Mouse (Mus musculus): ENCODE data around the gene Cuta. TPM values are rescaled to one million over a fixed set of nuclear protein-coding genes. Genes with fewer than 3 reads are reported as not detected.
A peak's percentile ranks its signal among the peaks of the same experiment; 100 is the strongest.

Gene Cuta
- polyA plus RNA-seq, 1 experiment from 2014 or later: 161 TPM

DNA sequence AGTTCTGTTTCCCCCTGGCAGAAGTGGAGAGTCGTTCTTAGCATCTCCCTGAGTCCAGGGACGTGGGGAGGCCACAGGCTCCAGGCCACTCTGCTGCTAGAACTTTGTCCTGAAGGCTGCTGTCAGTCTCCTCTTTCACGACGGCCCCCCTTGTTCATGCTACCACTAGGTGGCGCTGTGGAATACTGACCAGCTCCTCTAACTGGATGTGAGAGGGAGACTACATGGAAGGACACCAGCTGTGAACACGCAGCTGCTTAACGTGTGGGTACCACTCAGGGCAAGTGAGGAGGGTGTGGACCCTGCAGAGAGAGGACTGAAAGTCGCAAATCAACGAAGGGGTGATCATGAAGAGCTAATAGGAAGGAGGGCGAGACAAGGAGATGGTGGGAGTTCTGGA lies 43.8 kb downstream of the Cuta start:
- H3K9ac ChIP-seq: no peak overlapping the region
- peaks cover 19% of the 10 kb centered on the region; the same call in 1 of the 2 replicates for H3K27me3 ChIP-seq
- H3K4me1 ChIP-seq: peaks cover 16% of the 10 kb centered on the region
- no peaks in the 10 kb centered on the region for H3K9me3 ChIP-seq
- no peaks in the 10 kb centered on the region for H3K36me3 ChIP-seq (replicated peaks)
- no peak overlapping the region for H3K4me2 ChIP-seq
- WGBS: 15% methylated on average over 10 of the region's 10 CpGs
- no peak overlapping the region for H3K27ac ChIP-seq
- H3K4me3 ChIP-seq (replicated peaks): no peak overlapping the region
- no peak for ATAC-seq (ENCODE audit: low FRiP score)

DNA sequence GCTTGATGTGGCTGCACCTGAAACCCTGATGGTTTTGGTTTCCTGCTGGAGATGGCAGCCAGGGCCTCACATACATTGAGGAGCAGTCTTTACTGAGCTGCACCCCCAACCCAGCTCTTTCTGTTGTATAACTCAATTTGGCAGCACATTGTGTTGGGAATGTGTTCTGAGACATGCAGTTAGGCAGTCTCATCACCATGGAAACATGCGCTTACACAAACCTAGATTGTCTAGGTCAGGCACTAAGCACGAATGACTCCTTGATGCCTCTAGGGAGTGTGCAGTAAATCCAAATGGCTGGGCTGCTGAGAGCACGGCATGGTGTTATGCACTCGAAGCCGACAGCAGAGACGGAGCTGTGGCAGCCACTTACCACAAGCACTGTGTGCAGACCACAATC lies 45.0 kb downstream of the Cuta start:
- Histone ChIP-seq H3K36me3 (replicated peaks) (no peaks in the 10 kb centered on the region), H3K9me3 (no peaks in the 10 kb centered on the region), H3K9ac (no peak overlapping the region), H3K4me1 (peaks cover 16% of the 10 kb centered on the region), H3K4me3 (replicated peaks) (no peak overlapping the region), H3K27me3 (peaks cover 12% of the 10 kb centered on the region; the same call in 1 of the 2 replicates), H3K4me2 (no peak overlapping the region), H3K27ac (no peak overlapping the region)
- 83% methylated on average over 6 of the region's 6 CpGs for WGBS
- ATAC-seq (ENCODE audit: low FRiP score): no peak

DNA sequence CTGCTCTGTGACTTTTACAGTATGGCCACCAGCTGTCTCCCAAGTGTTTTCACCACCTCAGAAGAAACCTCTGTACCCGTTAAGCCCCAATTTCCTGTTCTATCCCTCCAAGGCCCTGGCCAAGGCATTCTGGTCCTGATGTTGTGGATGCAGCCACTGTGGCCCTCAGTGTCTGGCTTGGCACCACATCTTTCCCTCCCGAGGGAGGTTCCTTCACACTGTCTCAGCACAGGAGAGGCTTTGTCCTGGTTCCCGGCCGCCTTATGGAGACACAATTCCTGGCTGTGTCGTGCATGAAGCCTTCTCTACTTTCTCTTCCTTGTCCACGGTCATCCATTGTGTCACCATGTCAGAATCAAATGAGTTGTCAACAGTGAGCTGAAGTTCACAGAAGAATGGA lies 45.9 kb downstream of the Cuta start:
- H3K27ac ChIP-seq: no peak overlapping the region
- H3K4me3 ChIP-seq (replicated peaks): no peak overlapping the region
- H3K4me1 ChIP-seq: peaks cover 16% of the 10 kb centered on the region
- no peaks in the 10 kb centered on the region for H3K9me3 ChIP-seq
- no peak overlapping the region for H3K4me2 ChIP-seq
- ATAC-seq (ENCODE audit: low FRiP score): no peak
- H3K27me3 ChIP-seq: peaks cover 13% of the 10 kb centered on the region; the same call in 1 of the 2 replicates
- H3K36me3 ChIP-seq (replicated peaks): no peaks in the 10 kb centered on the region
- no peak overlapping the region for H3K9ac ChIP-seq
- WGBS: 60% methylated on average over 6 of the region's 6 CpGs

DNA sequence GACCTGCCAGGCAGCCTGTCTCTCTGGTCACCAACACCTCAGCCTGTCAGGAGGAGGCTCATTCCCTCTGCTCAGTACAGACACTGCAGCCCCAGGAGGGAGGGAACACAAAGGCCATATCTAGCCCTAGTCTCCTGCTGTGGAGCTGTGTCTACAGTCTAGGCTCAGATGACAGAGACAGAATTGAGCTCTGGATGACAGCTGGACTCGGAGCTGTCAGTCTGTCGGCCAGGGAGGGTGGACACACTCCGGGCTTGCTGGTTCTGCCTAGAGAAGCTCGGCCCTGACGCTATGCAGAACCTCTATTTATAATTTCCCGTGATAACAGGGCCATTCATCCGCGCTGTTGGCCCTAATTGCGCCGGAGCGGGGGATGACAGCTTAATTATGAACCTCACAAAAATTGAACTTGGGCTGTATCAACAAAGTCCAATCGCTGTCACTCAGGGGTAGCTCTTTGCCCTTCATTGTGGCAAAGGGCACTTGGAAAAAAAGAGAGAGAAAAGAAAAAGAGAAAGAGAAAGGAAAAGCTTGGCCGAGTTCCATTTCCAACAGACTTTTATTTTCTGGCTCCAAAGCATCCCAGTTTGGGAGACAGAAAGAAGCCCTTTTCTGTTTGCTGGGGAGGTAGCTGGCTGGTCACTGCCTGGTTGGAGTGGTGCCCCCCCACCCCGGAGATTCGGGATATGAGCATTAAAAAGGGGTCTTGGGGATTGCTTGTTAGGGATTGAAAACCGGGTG lies 46.6 kb downstream of the Cuta start:
- peaks cover 15% of the 10 kb centered on the region for H3K27me3 ChIP-seq
- 0 out of 2 replicates have a peak, but pooled peaks have one; percentile 60 for ATAC-seq (ENCODE audit: low FRiP score)
- no peaks in the 10 kb centered on the region for H3K36me3 ChIP-seq (replicated peaks)
- WGBS: 35% methylated on average over 16 of the region's 16 CpGs
- peak overlapping the region; percentile 24; the same call in 1 of the 2 replicates for H3K4me2 ChIP-seq
- H3K27ac ChIP-seq: peak overlapping the region; percentile 47; the same call in 1 of the 2 replicates
- no peak overlapping the region for H3K4me3 ChIP-seq (replicated peaks)
- H3K9ac ChIP-seq: peak overlapping the region; percentile 33
- peaks cover 16% of the 10 kb centered on the region for H3K4me1 ChIP-seq
- H3K9me3 ChIP-seq: no peaks in the 10 kb centered on the region

DNA sequence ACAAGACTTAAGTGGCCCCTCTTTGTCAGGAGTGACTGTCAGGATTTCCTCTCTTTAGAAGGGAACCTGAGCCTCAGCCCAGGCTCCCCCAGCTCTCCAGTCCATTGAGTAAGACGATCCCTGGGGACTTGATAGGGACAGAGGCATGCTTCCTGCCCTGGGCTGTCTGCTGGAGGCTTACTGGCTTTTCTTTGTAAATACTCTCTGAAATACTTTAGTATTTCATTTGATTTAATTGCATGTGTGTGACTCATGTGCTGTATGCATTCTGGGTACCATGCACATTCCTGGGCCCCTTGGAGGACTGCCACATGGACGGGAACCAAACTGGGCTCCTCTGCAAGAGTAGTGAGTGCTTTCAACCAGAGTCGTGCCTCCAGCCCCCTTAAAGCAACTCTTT lies 51.4 kb downstream of the Cuta start:
- Histone ChIP-seq H3K4me2 (no peak overlapping the region), H3K4me3 (replicated peaks) (no peak overlapping the region), H3K9ac (no peak overlapping the region), H3K36me3 (replicated peaks) (no peaks in the 10 kb centered on the region), H3K27ac (no peak overlapping the region), H3K9me3 (no peaks in the 10 kb centered on the region), H3K27me3 (peaks cover 26% of the 10 kb centered on the region), H3K4me1 (peaks cover 23% of the 10 kb centered on the region)
- ATAC-seq (ENCODE audit: low FRiP score): no peak
- 33% methylated on average over 3 of the region's 3 CpGs for WGBS

DNA sequence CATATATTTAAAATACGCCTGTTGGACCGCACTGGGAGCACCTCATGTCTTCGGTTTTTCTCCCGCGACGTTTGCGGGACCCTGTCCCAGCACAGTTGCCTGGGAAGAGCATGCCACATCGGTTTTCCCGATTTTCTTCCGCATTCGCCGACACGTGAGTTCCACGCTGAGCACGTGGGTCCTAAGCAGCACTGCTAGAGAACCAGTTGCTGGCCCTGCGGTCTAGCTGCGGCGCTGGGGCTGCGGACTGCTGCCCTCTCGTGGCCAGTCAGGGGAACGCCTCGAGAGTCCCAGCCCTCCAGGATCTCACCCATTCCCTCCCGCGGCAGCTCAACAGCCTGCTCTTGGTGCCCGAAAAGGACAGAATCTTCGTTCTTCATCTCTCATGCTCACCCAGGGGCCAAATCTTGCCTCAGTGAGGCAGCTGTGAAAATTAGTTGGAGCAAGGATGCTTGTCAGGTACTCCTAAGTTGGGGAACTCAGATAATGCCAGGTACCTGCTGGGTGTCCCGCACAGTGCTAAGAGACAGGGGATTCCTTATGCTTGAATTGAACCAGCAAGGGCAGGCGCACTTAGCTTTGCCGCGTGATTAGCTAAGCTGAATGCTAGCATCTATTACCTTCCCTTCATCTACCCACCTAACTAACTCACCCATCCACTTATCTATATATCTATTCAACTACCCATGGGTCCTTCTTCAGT lies 53.2 kb downstream of the Cuta start:
- H3K9ac ChIP-seq: no peak overlapping the region
- H3K36me3 ChIP-seq (replicated peaks): no peaks in the 10 kb centered on the region
- 10% methylated on average over 30 of the region's 30 CpGs for WGBS
- peaks cover 26% of the 10 kb centered on the region for H3K27me3 ChIP-seq
- peak overlapping the region; percentile 52 for H3K4me2 ChIP-seq
- H3K27ac ChIP-seq: no peak overlapping the region
- H3K4me1 ChIP-seq: peaks cover 16% of the 10 kb centered on the region
- peak overlapping the region; percentile 36 for H3K4me3 ChIP-seq (replicated peaks)
- peak; percentile 89 for ATAC-seq (ENCODE audit: low FRiP score)
- no peaks in the 10 kb centered on the region for H3K9me3 ChIP-seq

DNA sequence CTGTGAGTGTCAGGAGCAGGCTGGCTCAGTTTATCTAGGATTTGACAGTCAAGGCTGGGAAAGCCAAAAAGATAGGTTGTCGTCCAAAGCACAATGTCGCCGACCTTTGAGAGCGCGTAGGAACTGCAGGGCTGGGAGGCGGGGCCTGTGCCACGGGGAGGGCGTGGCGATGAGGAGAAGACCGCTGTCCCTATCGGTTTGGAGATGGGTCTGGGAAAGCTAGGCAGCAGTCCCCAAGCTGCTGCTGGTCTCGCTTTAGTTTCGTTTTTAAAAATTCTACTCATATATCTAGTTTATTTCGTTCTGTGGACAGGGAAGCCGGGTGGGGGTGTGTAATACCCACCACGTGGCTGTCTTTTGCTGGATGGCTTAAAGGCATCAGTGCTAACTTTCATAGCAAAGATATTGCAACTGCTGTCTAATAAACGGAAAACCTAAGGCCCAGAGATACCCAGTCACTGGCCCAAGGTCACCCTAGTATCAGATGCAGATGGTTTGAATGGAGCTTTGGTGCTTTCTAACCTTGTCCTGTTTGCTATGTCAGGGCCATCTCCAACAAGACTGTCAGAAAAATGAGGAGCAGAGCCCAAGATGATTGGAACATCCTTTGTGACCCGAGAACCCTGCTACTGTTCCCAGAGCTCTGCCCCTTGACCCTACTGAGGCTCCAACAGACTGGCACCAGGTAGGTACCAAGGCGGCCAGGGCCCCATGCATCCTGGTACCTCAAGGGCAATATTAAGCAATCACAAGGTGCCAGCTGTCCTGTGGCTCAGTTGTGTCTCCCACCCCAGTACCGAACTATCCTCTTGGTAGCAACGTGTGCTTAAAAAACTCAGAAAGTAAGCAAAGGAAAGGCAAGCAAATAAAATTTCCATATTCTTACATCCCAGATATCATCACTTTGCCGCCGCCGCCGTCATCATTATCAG lies 54.1 kb downstream of the Cuta start:
- WGBS: 24% methylated on average over 25 of the region's 25 CpGs
- Histone ChIP-seq H3K27me3 (peaks cover 26% of the 10 kb centered on the region), H3K4me3 (replicated peaks) (peak overlapping the region; percentile 36), H3K27ac (no peak overlapping the region), H3K36me3 (replicated peaks) (no peaks in the 10 kb centered on the region), H3K4me1 (peaks cover 16% of the 10 kb centered on the region), H3K9ac (peak overlapping the region; percentile 3; the same call in 1 of the 2 replicates), H3K4me2 (peak overlapping the region; percentile 52), H3K9me3 (no peaks in the 10 kb centered on the region)
- no peak for ATAC-seq (ENCODE audit: low FRiP score)

Small RNAs within 50 kb of the gene (microRNA-seq; reads per million reads assigned to microRNA genes)
- gene Gm27775: not detected
- gene Mir3083: 0.73 reads per million
- 1.9 reads per million for gene Mir6968

Other genes with a start within 250 kb of the Cuta start
- gene Crebrf, start 223.9 kb downstream of the Cuta start, polyA plus RNA-seq (2016; fragmentation: Nextera tagmentation; extraction: Ambion mirVana): 7.6 and 8.4 TPM in 2 replicates
- gene Bnip1, start 158.5 kb downstream of the Cuta start, polyA plus RNA-seq (2016; fragmentation: Nextera tagmentation; extraction: Ambion mirVana): 42.3 and 47.6 TPM in 2 replicates
- gene Nkx2-5, start 94.6 kb downstream of the Cuta start, polyA plus RNA-seq (2016; fragmentation: Nextera tagmentation; extraction: Ambion mirVana): not detected in 2 replicates
- gene Kifc5b, start 22.5 kb downstream of the Cuta start, polyA plus RNA-seq (2016; fragmentation: Nextera tagmentation; extraction: Ambion mirVana): 9.7 and 9.8 TPM in 2 replicates
- gene Phf1, start 6.5 kb downstream of the Cuta start, polyA plus RNA-seq (2016; fragmentation: Nextera tagmentation; extraction: Ambion mirVana): 8.6 and 8.8 TPM in 2 replicates
- gene Syngap1, start 1.7 kb upstream of the Cuta start, polyA plus RNA-seq (2016; fragmentation: Nextera tagmentation; extraction: Ambion mirVana): 3.9 and 4.8 TPM in 2 replicates
- gene Zbtb9, start 33.6 kb upstream of the Cuta start, polyA plus RNA-seq (2016; fragmentation: Nextera tagmentation; extraction: Ambion mirVana): 18.9 and 20.0 TPM in 2 replicates
- 3.0 and 3.1 TPM in 2 replicates for gene Bak1, start 89.4 kb upstream of the Cuta start, polyA plus RNA-seq (2016; fragmentation: Nextera tagmentation; extraction: Ambion mirVana)
- 1.6 and 3.3 TPM in 2 replicates for gene Itpr3, start 117.7 kb upstream of the Cuta start, polyA plus RNA-seq (2016; fragmentation: Nextera tagmentation; extraction: Ambion mirVana)
- gene Uqcc2, start 194.3 kb upstream of the Cuta start, polyA plus RNA-seq (2016; fragmentation: Nextera tagmentation; extraction: Ambion mirVana): 274 and 306 TPM in 2 replicates
- gene Ip6k3, start 228.2 kb upstream of the Cuta start, polyA plus RNA-seq (2016; fragmentation: Nextera tagmentation; extraction: Ambion mirVana): 0.13 TPM in 1 of 2 replicates, not detected in the other